Mouse (Mus musculus) lung, postnatal 14 days (tissue): ENCODE data around the gene 2010300C02Rik.

Experiments used
- DNase-seq: peaks from one replicate; pipeline ENCODE4 v3.0.0; 2021

Gene 2010300C02Rik

DNA sequence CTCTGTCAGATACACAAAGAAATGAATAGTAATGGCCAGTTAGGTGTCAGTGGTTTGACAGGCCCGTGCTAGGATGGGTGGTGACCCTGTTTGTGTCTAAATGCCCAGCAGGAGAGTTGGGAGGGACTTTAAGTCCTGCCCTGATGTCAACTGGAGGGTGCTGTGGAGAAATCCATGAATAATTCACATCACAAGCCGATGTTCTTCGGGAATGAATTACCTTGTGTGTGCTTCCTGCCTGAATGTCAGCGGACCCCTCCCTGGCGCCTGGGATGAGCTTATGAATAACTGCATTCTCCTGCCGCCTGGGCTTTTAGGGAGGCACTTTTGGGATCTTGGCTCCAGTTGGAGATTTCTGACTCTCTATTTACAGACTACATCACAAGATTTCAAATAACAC is 154.5 kb downstream of the 2010300C02Rik start:
- no peak for DNase-seq

- no peak for DNase-seq
Observed at GRCm38 (mm10) chr1:37561955-37562354, 157.9 kb downstream of the 2010300C02Rik start.
